Mouse (Mus musculus): ENCODE measurements at regions not wholly inside any gene's neighbourhood (a gene's known extent, or its start where the extent isn't known, plus 50 kb on each side); places are given as distances from the start of the nearest gene placed in this dataset.

GRCm38 (mm10) chr5:106557733-106558132, 51.2 kb upstream of the Gm17304 start:
- ATAC-seq (replicated peaks; ENCODE audit: low FRiP score): no peak; the same call in 1 of the 2 replicates
- Histone ChIP-seq H3K9ac (ENCODE audit: low read length) (no peak overlapping the region), H3K4me2 (ENCODE audit: low read depth, low read length, severe bottlenecking) (no peak overlapping the region), H3K4me3 (ENCODE audit: low read depth, low read length) (no peak overlapping the region), H3K27me3 (ENCODE audit: control insufficient read depth, insufficient read depth, low read length) (peaks cover 52% of the 10 kb centered on the region), H3K27ac (ENCODE audit: low read depth, low read length) (no peak overlapping the region), H3K9me3 (ENCODE audit: control insufficient read depth, low read length) (no peaks in the 10 kb centered on the region), H3K4me1 (replicated peaks; ENCODE audit: control insufficient read depth, insufficient read depth, low read length) (peaks cover 22% of the 10 kb centered on the region), H3K36me3 (ENCODE audit: control insufficient read depth, insufficient read depth, low read length) (no peaks in the 10 kb centered on the region)
- 62% methylated on average over 11 of the region's 11 CpGs for WGBS
- DNase-seq (ENCODE audit: low spot score): no peak

GRCm38 (mm10) chr5:106539286-106539685, 69.6 kb upstream of the Gm17304 start:
- no peak overlapping the region for H3K4me3 ChIP-seq (ENCODE audit: low read depth, low read length)
- ATAC-seq (replicated peaks; ENCODE audit: low FRiP score) (no peak), DNase-seq (ENCODE audit: low spot score) (no peak)
- no peaks in the 10 kb centered on the region for H3K36me3 ChIP-seq (ENCODE audit: control insufficient read depth, insufficient read depth, low read length)
- H3K9ac ChIP-seq (ENCODE audit: low read length): no peak overlapping the region
- no peaks in the 10 kb centered on the region for H3K27me3 ChIP-seq (ENCODE audit: control insufficient read depth, insufficient read depth, low read length)
- no peak overlapping the region for H3K27ac ChIP-seq (ENCODE audit: low read depth, low read length)
- no peak overlapping the region for H3K4me2 ChIP-seq (ENCODE audit: low read depth, low read length, severe bottlenecking)
- no peaks in the 10 kb centered on the region for H3K9me3 ChIP-seq (ENCODE audit: control insufficient read depth, low read length)
- no peaks in the 10 kb centered on the region for H3K4me1 ChIP-seq (replicated peaks; ENCODE audit: control insufficient read depth, insufficient read depth, low read length)
- WGBS: 91% methylated on average over 6 of the region's 6 CpGs

GRCm38 (mm10) chr5:106537153-106537552, 71.7 kb upstream of the Gm17304 start:
- 56% methylated on average over 6 of the region's 6 CpGs for WGBS
- no peak overlapping the region for H3K4me2 ChIP-seq (ENCODE audit: low read depth, low read length, severe bottlenecking)
- H3K9me3 ChIP-seq (ENCODE audit: control insufficient read depth, low read length): no peaks in the 10 kb centered on the region
- DNase-seq (ENCODE audit: low spot score): no peak
- H3K9ac ChIP-seq (ENCODE audit: low read length): no peak overlapping the region
- no peaks in the 10 kb centered on the region for H3K4me1 ChIP-seq (replicated peaks; ENCODE audit: control insufficient read depth, insufficient read depth, low read length)
- H3K27ac ChIP-seq (ENCODE audit: low read depth, low read length): no peak overlapping the region
- no peak for ATAC-seq (replicated peaks; ENCODE audit: low FRiP score)
- H3K27me3 ChIP-seq (ENCODE audit: control insufficient read depth, insufficient read depth, low read length): no peaks in the 10 kb centered on the region
- no peaks in the 10 kb centered on the region for H3K36me3 ChIP-seq (ENCODE audit: control insufficient read depth, insufficient read depth, low read length)
- no peak overlapping the region for H3K4me3 ChIP-seq (ENCODE audit: low read depth, low read length)

- no peak overlapping the region for H3K4me2 ChIP-seq (ENCODE audit: low read depth, low read length, severe bottlenecking)
These were observed 72.8 kb upstream of the Gm17304 start for GRCm38 (mm10) chr5:106536068-106536467.

GRCm38 (mm10) chr5:106528811-106529210, 70.8 kb upstream of the Barhl2 start:
- Histone ChIP-seq H3K27ac (ENCODE audit: low read depth, low read length) (no peak overlapping the region), H3K4me3 (ENCODE audit: low read depth, low read length) (no peak overlapping the region), H3K27me3 (ENCODE audit: control insufficient read depth, insufficient read depth, low read length) (no peaks in the 10 kb centered on the region), H3K9ac (ENCODE audit: low read length) (no peak overlapping the region), H3K4me2 (ENCODE audit: low read depth, low read length, severe bottlenecking) (no peak overlapping the region), H3K4me1 (replicated peaks; ENCODE audit: control insufficient read depth, insufficient read depth, low read length) (no peaks in the 10 kb centered on the region), H3K9me3 (ENCODE audit: control insufficient read depth, low read length) (no peaks in the 10 kb centered on the region), H3K36me3 (ENCODE audit: control insufficient read depth, insufficient read depth, low read length) (no peaks in the 10 kb centered on the region)
- DNase-seq (ENCODE audit: low spot score) (no peak), ATAC-seq (replicated peaks; ENCODE audit: low FRiP score) (no peak)
- 94% methylated on average over 8 of the region's 8 CpGs for WGBS

More at GRCm38 (mm10) chr5:106536068-106536467, 72.8 kb upstream of the Gm17304 start:
- Histone ChIP-seq H3K9me3 (ENCODE audit: control insufficient read depth, low read length) (no peaks in the 10 kb centered on the region), H3K27ac (ENCODE audit: low read depth, low read length) (no peak overlapping the region), H3K9ac (ENCODE audit: low read length) (no peak overlapping the region), H3K36me3 (ENCODE audit: control insufficient read depth, insufficient read depth, low read length) (no peaks in the 10 kb centered on the region), H3K4me3 (ENCODE audit: low read depth, low read length) (no peak overlapping the region), H3K27me3 (ENCODE audit: control insufficient read depth, insufficient read depth, low read length) (no peaks in the 10 kb centered on the region), H3K4me1 (replicated peaks; ENCODE audit: control insufficient read depth, insufficient read depth, low read length) (no peaks in the 10 kb centered on the region)
- no peak for DNase-seq (ENCODE audit: low spot score)
- ATAC-seq (replicated peaks; ENCODE audit: low FRiP score): no peak
- 93% methylated on average over 5 of the region's 5 CpGs for WGBS

GRCm38 (mm10) chr5:106527364-106527985, 69.5 kb upstream of the Barhl2 start:
- no peaks in the 10 kb centered on the region for H3K9me3 ChIP-seq (ENCODE audit: control insufficient read depth, low read length)
- ATAC-seq (replicated peaks; ENCODE audit: low FRiP score) (peak; percentile 33; the same call in 1 of the 2 replicates), DNase-seq (ENCODE audit: low spot score) (no peak)
- no peaks in the 10 kb centered on the region for H3K36me3 ChIP-seq (ENCODE audit: control insufficient read depth, insufficient read depth, low read length)
- H3K27me3 ChIP-seq (ENCODE audit: control insufficient read depth, insufficient read depth, low read length): no peaks in the 10 kb centered on the region
- H3K4me2 ChIP-seq (ENCODE audit: low read depth, low read length, severe bottlenecking): no peak overlapping the region
- no peaks in the 10 kb centered on the region for H3K4me1 ChIP-seq (replicated peaks; ENCODE audit: control insufficient read depth, insufficient read depth, low read length)
- H3K27ac ChIP-seq (ENCODE audit: low read depth, low read length): no peak overlapping the region
- no peak overlapping the region for H3K4me3 ChIP-seq (ENCODE audit: low read depth, low read length)
- 65% methylated on average over 14 of the region's 14 CpGs for WGBS
- no peak overlapping the region for H3K9ac ChIP-seq (ENCODE audit: low read length)

- Histone ChIP-seq H3K4me1 (replicated peaks; ENCODE audit: control insufficient read depth, insufficient read depth, low read length) (no peaks in the 10 kb centered on the region), H3K9ac (ENCODE audit: low read length) (no peak overlapping the region), H3K9me3 (ENCODE audit: control insufficient read depth, low read length) (no peaks in the 10 kb centered on the region), H3K4me3 (ENCODE audit: low read depth, low read length) (no peak overlapping the region), H3K27ac (ENCODE audit: low read depth, low read length) (no peak overlapping the region), H3K27me3 (ENCODE audit: control insufficient read depth, insufficient read depth, low read length) (no peaks in the 10 kb centered on the region), H3K36me3 (ENCODE audit: control insufficient read depth, insufficient read depth, low read length) (no peaks in the 10 kb centered on the region), H3K4me2 (ENCODE audit: low read depth, low read length, severe bottlenecking) (no peak overlapping the region)
- 86% methylated on average over 7 of the region's 7 CpGs for WGBS
- ATAC-seq (replicated peaks; ENCODE audit: low FRiP score) (no peak), DNase-seq (ENCODE audit: low spot score) (no peak)
These were observed 54.6 kb upstream of the Barhl2 start for GRCm38 (mm10) chr5:106512423-106513089.

- no peak for ATAC-seq (replicated peaks; ENCODE audit: low FRiP score)
- no peaks in the 10 kb centered on the region; the same call in 1 of the 2 replicates for H3K4me1 ChIP-seq (replicated peaks; ENCODE audit: control insufficient read depth, insufficient read depth, low read length)
- no peaks in the 10 kb centered on the region for H3K9me3 ChIP-seq (ENCODE audit: control insufficient read depth, low read length)
- H3K4me3 ChIP-seq (ENCODE audit: low read depth, low read length): no peak overlapping the region
- no peak overlapping the region for H3K27ac ChIP-seq (ENCODE audit: low read depth, low read length)
- H3K27me3 ChIP-seq (ENCODE audit: control insufficient read depth, insufficient read depth, low read length): no peaks in the 10 kb centered on the region
- 81% methylated on average over 5 of the region's 5 CpGs for WGBS
- no peak overlapping the region for H3K9ac ChIP-seq (ENCODE audit: low read length)
- no peak overlapping the region for H3K4me2 ChIP-seq (ENCODE audit: low read depth, low read length, severe bottlenecking)
- DNase-seq (ENCODE audit: low spot score): no peak
- no peaks in the 10 kb centered on the region for H3K36me3 ChIP-seq (ENCODE audit: control insufficient read depth, insufficient read depth, low read length)
These were observed 49.9 kb upstream of the Barhl2 start for GRCm38 (mm10) chr5:106507901-106508300.
